In the genomic region with DNA sequence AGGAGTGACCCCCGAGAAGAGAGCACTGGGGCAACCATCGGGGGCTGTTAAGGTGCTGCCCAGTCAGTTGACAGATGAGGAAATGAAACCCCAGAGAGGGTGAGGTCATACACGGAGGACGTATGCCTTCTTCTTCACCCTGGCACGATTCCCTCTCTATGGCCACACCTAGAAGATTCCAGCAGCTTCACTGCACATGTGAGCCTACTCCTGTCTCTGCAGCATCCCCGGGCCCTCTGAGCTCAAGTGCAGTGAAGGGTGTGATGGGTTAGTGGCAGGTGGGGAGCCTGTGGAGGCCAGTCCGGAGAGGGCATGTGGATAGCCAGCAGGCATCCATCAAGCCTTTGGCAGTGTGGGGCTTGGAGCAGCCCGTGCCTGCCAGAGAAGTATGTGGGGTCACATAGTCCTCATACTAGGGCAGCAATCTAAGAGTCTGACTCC, we compare ENCODE assay signal across 9 mouse cellular contexts. TPM values are rescaled to one million over a fixed set of nuclear protein-coding genes. Genes with fewer than 3 reads are reported as not detected.
DNase-seq lines count a peak whose midpoint lies in the region; ATAC-seq lines count a peak whose summit lies in the region.
"Had no signal": no experiment of that assay in that cellular context is flagged by ENCODE, and none has a peak within 500 bp of the region (broad histone marks: within the 10 kb centered on the region; RNA-seq: fewer than 3 reads in every experiment).

No protein-coding gene starts in this region.

- peak overlapping the region; percentile 51; the same call in 1 of the 2 replicates for H3K27ac ChIP-seq in hindbrain, embryonic 14.5 days
- peak overlapping the region; percentile 73 for H3K27ac ChIP-seq in liver, embryonic 15.5 days (replicated peaks)

- H3K27me3 ChIP-seq in hindbrain, embryonic 14.5 days (ENCODE audit: control insufficient read depth, insufficient read depth, low read length) = no peaks in the 10 kb centered on the region
- peaks cover 22% of the 10 kb centered on the region for H3K27me3 ChIP-seq in liver, embryonic 15.5 days

- H3K4me1 ChIP-seq in hindbrain, embryonic 14.5 days (replicated peaks; ENCODE audit: control insufficient read depth, insufficient read depth, low read length) = peaks cover 5% of the 10 kb centered on the region; the same call in 1 of the 2 replicates
- H3K4me1 ChIP-seq in liver, embryonic 15.5 days (replicated peaks) = peaks cover 40% of the 10 kb centered on the region

- no peaks in the 10 kb centered on the region for H3K9me3 ChIP-seq in hindbrain, embryonic 14.5 days (ENCODE audit: control insufficient read depth, low read length)
- H3K9me3 ChIP-seq in liver, embryonic 15.5 days (replicated peaks) = no peaks in the 10 kb centered on the region
- H3K9me3 ChIP-seq: megakaryocyte, embryonic 14.5 days had no signal

- WGBS in hindbrain, embryonic 14.5 days = 48% methylated on average over 8 of the region's 8 CpGs
- WGBS in liver, embryonic 15.5 days (ENCODE audit: insufficient replicate concordance) = 41% methylated on average over 8 of the region's 8 CpGs

- no peaks in the 10 kb centered on the region for H3K36me3 ChIP-seq in hindbrain, embryonic 14.5 days (replicated peaks; ENCODE audit: control insufficient read depth, insufficient read depth)
- no peaks in the 10 kb centered on the region for H3K36me3 ChIP-seq in liver, embryonic 15.5 days (replicated peaks)

- no peak overlapping the region for H3K4me3 ChIP-seq in hindbrain, embryonic 14.5 days (replicated peaks; ENCODE audit: low read length)
- H3K4me3 ChIP-seq in liver, embryonic 15.5 days (replicated peaks) = no peak overlapping the region
- H3K4me3 ChIP-seq: megakaryocyte, embryonic 14.5 days had no signal

- DNase-seq in gastrocnemius, postnatal 14 days = peak; percentile 59
- DNase-seq in gastrocnemius, postnatal 36 days = no peak
- DNase-seq in cerebellum, postnatal 25 days = peak; percentile 72
- no peak for DNase-seq in hindbrain, embryonic 14.5 days (ENCODE audit: low spot score)
- DNase-seq in left cerebral cortex, adult 11 months (ENCODE audit: low spot score) = no peak
- DNase-seq in thymus, postnatal 14 days = no peak
- DNase-seq in adipocyte (ENCODE audit: low spot score) = no peak

- ATAC-seq in hindbrain, embryonic 14.5 days (ENCODE audit: low FRiP score) = 0 out of 2 replicates have a peak, but pooled peaks have one; percentile 15
- ATAC-seq in liver, embryonic 15.5 days (ENCODE audit: insufficient read depth) = no peak

- no peak overlapping the region for H3K4me2 ChIP-seq in hindbrain, embryonic 14.5 days (replicated peaks)
- no peak overlapping the region for H3K4me2 ChIP-seq in liver, embryonic 15.5 days

- no peak overlapping the region for H3K9ac ChIP-seq in hindbrain, embryonic 14.5 days
- H3K9ac ChIP-seq in liver, embryonic 15.5 days = no peak overlapping the region

- intact Hi-C loops in gastrocnemius, postnatal 14 days (cut with DNase I; ENCODE audit: low total_unique reads) = no loop called here
- intact Hi-C loops in gastrocnemius, postnatal 36 days (cut with DNase I) = loop anchor here (10.0 kb wide), 1 partner anchor 407 kb away; no protein-coding TSS in a partner anchor

RNA-seq across cellular contexts. Expression of a gene that starts 6.4 kb away (rescaled TPM):
- total RNA-seq in gastrocnemius, postnatal 14 days (2021) = not detected
- total RNA-seq in gastrocnemius, postnatal 36 days (2021) = not detected
- polyA plus RNA-seq in hindbrain, embryonic 14.5 days (2014; fragmentation: Nextera tagmentation; extraction: Ambion mirVana) = not detected in 2 replicates
- 4.5 and 5.0 TPM in 2 replicates for polyA plus RNA-seq in liver, embryonic 15.5 days (2015; fragmentation: Nextera tagmentation; extraction: Ambion mirVana)

RNA-seq across cellular contexts. Expression of a gene that starts 14.1 kb away (rescaled TPM):
- 10 to 100 TPM; 36.4 to 38.7 TPM for total RNA-seq in gastrocnemius, postnatal 14 days (2021)
- 10 to 100 TPM; 34.5 to 37.1 TPM for total RNA-seq in gastrocnemius, postnatal 36 days (2021)
- 46.8 and 51.5 TPM in 2 replicates for polyA plus RNA-seq in hindbrain, embryonic 14.5 days (2014; fragmentation: Nextera tagmentation; extraction: Ambion mirVana)
- 58.8 and 64.0 TPM in 2 replicates for polyA plus RNA-seq in liver, embryonic 15.5 days (2015; fragmentation: Nextera tagmentation; extraction: Ambion mirVana)

RNA-seq across cellular contexts. Expression of a gene that starts 30.4 kb away (rescaled TPM):
- total RNA-seq in gastrocnemius, postnatal 14 days (2021) = 10 to 100 TPM; 30.0 to 33.4 TPM
- total RNA-seq in gastrocnemius, postnatal 36 days (2021) = 10 to 100 TPM; 28.2 to 55.2 TPM
- polyA plus RNA-seq in hindbrain, embryonic 14.5 days (2014; fragmentation: Nextera tagmentation; extraction: Ambion mirVana) = 19.7 and 24.4 TPM in 2 replicates
- polyA plus RNA-seq in liver, embryonic 15.5 days (2015; fragmentation: Nextera tagmentation; extraction: Ambion mirVana) = 7.0 and 8.2 TPM in 2 replicates

RNA-seq across cellular contexts. Expression of a gene that starts 54.4 kb away (rescaled TPM):
- 1 to 10 TPM; 2.1 to 3.3 TPM for total RNA-seq in gastrocnemius, postnatal 14 days (2021)
- total RNA-seq in gastrocnemius, postnatal 36 days (2021) = 1 to 10 TPM; 1.9 to 2.3 TPM
- 4.7 TPM in 2 replicates for polyA plus RNA-seq in hindbrain, embryonic 14.5 days (2014; fragmentation: Nextera tagmentation; extraction: Ambion mirVana)
- polyA plus RNA-seq in liver, embryonic 15.5 days (2015; fragmentation: Nextera tagmentation; extraction: Ambion mirVana) = 1.9 and 2.2 TPM in 2 replicates

RNA-seq across cellular contexts. Expression of a gene that starts 57.7 kb away (rescaled TPM):
- 1 to 10 TPM in 1 of 2 experiments, under 1 TPM in 1; 0.29 to 1.3 TPM for total RNA-seq in gastrocnemius, postnatal 14 days (2021)
- total RNA-seq in gastrocnemius, postnatal 36 days (2021) = 10 to 100 TPM in 1 of 2 experiments, 1 to 10 TPM in 1; 5.1 to 10.1 TPM
- polyA plus RNA-seq in hindbrain, embryonic 14.5 days (2014; fragmentation: Nextera tagmentation; extraction: Ambion mirVana) = 3.9 and 4.2 TPM in 2 replicates
- polyA plus RNA-seq in liver, embryonic 15.5 days (2015; fragmentation: Nextera tagmentation; extraction: Ambion mirVana) = 0.41 and 0.59 TPM in 2 replicates

Comparison
In these comparisons a context has a peak if more than half of its experiments do, and no peak if none do; other contexts are left out.
1. DNase-seq: peak in gastrocnemius, postnatal 14 days (single experiment) and cerebellum, postnatal 25 days (2 of 2); none in gastrocnemius, postnatal 36 days (0 of 2), hindbrain, embryonic 14.5 days (single experiment), left cerebral cortex, adult 11 months (single experiment), thymus, postnatal 14 days (single experiment) and adipocyte (single experiment).